Mouse (Mus musculus) bone marrow macrophage, adult 2 months (primary cell): ENCODE measurements around the gene Six6.

Experiments used
- CTCF ChIP-seq: IDR thresholded peaks from 2 replicates; pipeline ENCODE4 v1.5.1; 2012; ENCODE audit warnings: low read depth, mild to moderate bottlenecking, low read length, moderate library complexity
- POLR2A ChIP-seq: IDR thresholded peaks from 2 replicates; pipeline ENCODE4 v1.6.1; 2012; ENCODE audit warnings: mild to moderate bottlenecking, low read depth, low read length, borderline replicate concordance

- TF ChIP-seq CTCF (no peak), POLR2A (no peak)
Measured at GRCm38 (mm10) chr12:72939616-72940015, at the start of gene Six6.
